Mouse (Mus musculus): ENCODE data around the gene Ubc. TPM values are rescaled to one million over a fixed set of nuclear protein-coding genes. Genes with fewer than 3 reads are reported as not detected.

The Ubc gene
- 708 and 739 TPM in 2 replicates for polyA plus RNA-seq (2012; rRNA removed)

GRCm38 (mm10) chr5:125389579-125390441 is at the start of gene Ubc:
TSS of gene Ubc (minus strand) at chr5:125390202.

GRCm38 (mm10) chr5:125433793-125434337 is 43.9 kb upstream of the Ubc start, which contains the start of gene Dhx37:
TSS of gene Dhx37 (minus strand) at chr5:125434121.

GRCm38 (mm10) chr5:125389131-125389578 is 847 bp downstream of the Ubc start, which contains the start of gene Gm10382:
TSS of gene Gm10382 (plus strand) at chr5:125389322.

GRCm38 (mm10) chr5:125340547-125341262 is 49.3 kb downstream of the Ubc start, which contains the start of gene Scarb1:
TSS of gene Scarb1 (minus strand) at chr5:125341094.

Other genes with a start within 250 kb of the Ubc start
- gene Ncor2, start 211.0 kb downstream of the Ubc start, polyA plus RNA-seq (2012; rRNA removed), result 46.7 and 60.3 TPM in 2 replicates
- 37.7 and 41.7 TPM in 2 replicates for gene Scarb1, start 49.1 kb downstream of the Ubc start, polyA plus RNA-seq (2012; rRNA removed)
- 0.28 and 0.29 TPM in 2 replicates for gene Gm10382, start 880 bp downstream of the Ubc start, polyA plus RNA-seq (2012; rRNA removed)
- gene Dhx37, start 43.9 kb upstream of the Ubc start, polyA plus RNA-seq (2012; rRNA removed), result 21.9 and 28.2 TPM in 2 replicates
- gene Bri3bp, start 51.4 kb upstream of the Ubc start, polyA plus RNA-seq (2012; rRNA removed), result 15.3 and 15.8 TPM in 2 replicates
- gene Aacs, start 85.6 kb upstream of the Ubc start, polyA plus RNA-seq (2012; rRNA removed), result 58.1 and 62.2 TPM in 2 replicates
- 4.9 and 5.4 TPM in 2 replicates for gene Tmem132b, start 141.6 kb upstream of the Ubc start, polyA plus RNA-seq (2012; rRNA removed)